Mouse (Mus musculus) B cell, adult (primary cell): ENCODE measurements around the gene Mall. TPM values are rescaled to one million over a fixed set of nuclear protein-coding genes. Genes with fewer than 3 reads are reported as not detected.

ENCODE experiments used
- total RNA-seq: library from RNA; stranded (reverse); gene quantifications from 4 replicates; pipeline ENCODE4 v1.2.4, GENCODE M21; 2023; ENCODE audit not compliant: inconsistent age

The Mall gene
- 0.24 to 0.83 TPM (median 0.57 TPM) in 4 replicates for total RNA-seq

GRCm38 (mm10) chr2:127729671-127730070, at the start of gene Mall:
Gene Mall (minus strand): TSS chr2:127729932.

GRCm38 (mm10) chr2:127656086-127656720, 73.5 kb downstream of the Mall start, which contains the start of gene Mal:
Gene Mal (minus strand): TSS chr2:127656695.

Other genes starting within 250 kb of the Mall start
- not detected in 4 replicates for gene Kcnip3, start 207.8 kb downstream of the Mall start, total RNA-seq
- gene Prom2, start 188.5 kb downstream of the Mall start, total RNA-seq = not detected in 4 replicates
- 4.5 to 7.9 TPM (median 6.3 TPM) in 4 replicates for gene Zfp661, start 142.8 kb downstream of the Mall start, total RNA-seq
- 67.7 to 95.1 TPM (median 87.5 TPM) in 4 replicates for gene Mrps5, start 142.7 kb downstream of the Mall start, total RNA-seq
- not detected in 4 replicates for gene Mal, start 73.2 kb downstream of the Mall start, total RNA-seq
- 0.72 to 1.3 TPM (median 1.1 TPM) in 4 replicates for gene Nphp1, start 59.0 kb upstream of the Mall start, total RNA-seq
- 9.8 to 13.5 TPM (median 11.1 TPM) in 4 replicates for gene Mtln, start 62.6 kb upstream of the Mall start, total RNA-seq
- gene Bub1, start 101.9 kb upstream of the Mall start, total RNA-seq = 0.90 to 2.1 TPM (median 1.4 TPM) in 4 replicates
- gene Acoxl, start 108.9 kb upstream of the Mall start, total RNA-seq = not detected in 4 replicates